Mouse (Mus musculus) megakaryocyte, adult 5-6 weeks (primary cell): Measurements from ENCODE around the gene Cbln3. TPM values are rescaled to one million over a fixed set of nuclear protein-coding genes. Genes with fewer than 3 reads are reported as not detected.

Source experiments
- ATAC-seq: 2 replicates; pipeline ENCODE4 v1.8.0; 2016; ENCODE audit warnings: mild to moderate bottlenecking, inconsistent platforms; ENCODE audit not compliant: poor library complexity, severe bottlenecking
- total RNA-seq, 2 experiments: library from RNA; stranded (forward) in 1 of 2; stranded (reverse) in 1 of 2; fragments of 153-499, 151-499 nt in 1 of 2; fragments of 221-1000, 200-1000 nt in 1 of 2; gene quantifications; 2 replicates each; pipeline versions ENCODE4 v1.2.3 to v1.2.4; 2015 to 2017

Cbln3 gene
- 0.40 TPM in 1 of 2 replicates, not detected in the other for total RNA-seq (2015)
- 0.44 TPM in 1 of 2 replicates, not detected in the other for total RNA-seq (2017)

- ATAC-seq, result 0 out of 2 replicates have a peak, but pooled peaks have one; percentile 2
Observed at GRCm38 (mm10) chr14:55884166-55884565, at the start of gene Cbln3. Cbln3 (minus strand) TSS chr14:55884392.

GRCm38 (mm10) chr14:55933586-55933985 lies 49.4 kb upstream of the Cbln3 start:
- ATAC-seq, result no peak

GRCm38 (mm10) chr14:55929263-55929997 lies 45.2 kb upstream of the Cbln3 start:
- no peak for ATAC-seq

GRCm38 (mm10) chr14:55926847-55927246 lies 42.7 kb upstream of the Cbln3 start:
- ATAC-seq, result peak; percentile 83

- ATAC-seq, result no peak
Observed at GRCm38 (mm10) chr14:55922475-55923232, 38.5 kb upstream of the Cbln3 start.

- ATAC-seq, result peak; percentile 94
Observed at GRCm38 (mm10) chr14:55918240-55919082, 34.3 kb upstream of the Cbln3 start.

- ATAC-seq, result peak; percentile 51
Observed at GRCm38 (mm10) chr14:55913406-55913805, 29.2 kb upstream of the Cbln3 start.

- peak; percentile 74 for ATAC-seq
Observed at GRCm38 (mm10) chr14:55905518-55905917, 21.3 kb upstream of the Cbln3 start.

- no peak for ATAC-seq
Observed at GRCm38 (mm10) chr14:55900414-55900755, 16.2 kb upstream of the Cbln3 start.

GRCm38 (mm10) chr14:55899701-55900413 lies 15.7 kb upstream of the Cbln3 start, which contains the start of gene Sdr39u1:
Sdr39u1 (minus strand) TSS chr14:55900293.
- ATAC-seq, result peak; percentile 93

GRCm38 (mm10) chr14:55898947-55899346 lies 14.8 kb upstream of the Cbln3 start:
- no peak for ATAC-seq

GRCm38 (mm10) chr14:55897671-55898070 lies 13.5 kb upstream of the Cbln3 start:
- no peak for ATAC-seq

- ATAC-seq, result no peak
Observed at GRCm38 (mm10) chr14:55886571-55887382, 2.6 kb upstream of the Cbln3 start.

- ATAC-seq, result peak; percentile 69
Observed at GRCm38 (mm10) chr14:55885791-55886271, 1.6 kb upstream of the Cbln3 start.

GRCm38 (mm10) chr14:55885114-55885790 lies 1.1 kb upstream of the Cbln3 start:
- peak; percentile 7 for ATAC-seq

GRCm38 (mm10) chr14:55884713-55885113 lies 521 bp upstream of the Cbln3 start, which contains the start of gene Khnyn:
Khnyn (plus strand) TSS chr14:55884947.
- peak; percentile 84 for ATAC-seq

- no peak for ATAC-seq
Observed at GRCm38 (mm10) chr14:55883663-55884062, 529 bp downstream of the Cbln3 start.

GRCm38 (mm10) chr14:55883149-55883661 lies 987 bp downstream of the Cbln3 start:
- no peak for ATAC-seq
